Mouse (Mus musculus) heart, embryonic 11.5 days (tissue): ENCODE results near the gene Erh. TPM values are rescaled to one million over a fixed set of nuclear protein-coding genes. Genes with fewer than 3 reads are reported as not detected.

ENCODE experiments used
- ATAC-seq: fragments of 200-750 bp; cut with Nextera tagmentation; replicated peaks from 2 replicates; pipeline ENCODE4 v1.8.0; 2017; ENCODE audit warnings: moderate library complexity; ENCODE audit not compliant: insufficient number of reproducible peaks, low FRiP score, low TSS enrichment
- H3K27ac ChIP-seq: fragments of 300-500 bp; sonication (generic); 2 replicates; pipeline ENCODE4 v1.5.1; 2014; ENCODE audit warnings: mild to moderate bottlenecking, low read depth, low read length
- H3K27me3 ChIP-seq: fragments of 300-500 bp; sonication (generic); 2 replicates; pipeline ENCODE4 v1.6.1; 2014; ENCODE audit warnings: mild to moderate bottlenecking, low read length, mixed read lengths; ENCODE audit not compliant: control insufficient read depth, insufficient read depth
- H3K36me3 ChIP-seq: fragments of 300-500 bp; sonication (generic); 2 replicates; pipeline ENCODE4 v1.6.1; 2014; ENCODE audit warnings: mild to moderate bottlenecking, low read length, moderate library complexity, mixed read lengths; ENCODE audit not compliant: control insufficient read depth, insufficient read depth
- H3K4me1 ChIP-seq: fragments of 300-500 bp; sonication (generic); 2 replicates; pipeline ENCODE4 v1.6.1; 2014; ENCODE audit warnings: low read length; ENCODE audit not compliant: control insufficient read depth, insufficient read depth
- H3K4me2 ChIP-seq: fragments of 300-500 bp; sonication (generic); 2 replicates; pipeline ENCODE4 v1.6.1; 2014; ENCODE audit warnings: mild to moderate bottlenecking, moderate library complexity
- H3K4me3 ChIP-seq: fragments of 300-500 bp; sonication (generic); 2 replicates; pipeline ENCODE4 v1.5.1; 2014; ENCODE audit warnings: low read depth, low read length
- H3K9ac ChIP-seq: fragments of 300-500 bp; sonication (generic); 2 replicates; pipeline ENCODE4 v1.6.1; 2014; ENCODE audit warnings: mild to moderate bottlenecking, low read depth, low read length, moderate library complexity
- H3K9me3 ChIP-seq: fragments of 300-500 bp; sonication (generic); replicated peaks from 2 replicates; pipeline ENCODE4 v1.6.1; 2016; ENCODE audit warnings: low read length; ENCODE audit not compliant: control insufficient read depth
- WGBS: fragments of 180-500 bp; shearing (Covaris S2); extraction: QIAGEN DNeasy Blood & Tissue Kit; methylation state at CpG from one replicate; pipeline ENCODE4 v1.1.7; 2014; ENCODE audit not compliant: insufficient replicate concordance; 5-methylcytosine and 5-hydroxymethylcytosine counted together
- polyA plus RNA-seq: library from polyadenylated mRNA; unstranded; fragments of >200 nt; fragmentation: Nextera tagmentation; extraction: Ambion mirVana; gene quantifications from 2 replicates; pipeline ENCODE4 v1.2.1, GENCODE M21; 2014

Erh gene
- polyA plus RNA-seq, 1 experiment from 2014 or later = 169 TPM

DNA sequence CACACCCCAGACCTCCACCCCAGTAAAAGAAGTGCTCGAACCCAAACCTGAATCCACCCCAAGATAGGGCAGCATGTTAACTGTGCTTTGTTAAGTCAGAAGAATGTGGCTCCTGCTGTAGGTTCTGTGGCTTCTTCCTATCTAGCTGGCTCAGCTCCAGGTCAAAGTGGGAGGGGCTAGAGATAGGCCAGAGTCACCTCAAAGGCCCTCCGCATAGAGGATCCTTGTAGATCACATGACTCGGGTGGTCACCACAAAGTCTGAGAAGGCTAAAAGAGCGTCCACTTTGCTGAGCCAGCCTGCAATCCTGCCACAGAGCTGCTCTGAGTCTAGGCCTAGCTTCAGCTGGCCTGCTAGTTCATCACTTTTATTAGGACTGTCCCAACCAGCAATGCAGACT lies 50.0 kb downstream of the Erh start:
- Histone ChIP-seq H3K9ac (no peak overlapping the region), H3K9me3 (no peaks in the 10 kb centered on the region), H3K27me3 (no peaks in the 10 kb centered on the region; the same call in 1 of the 2 replicates), H3K4me1 (peaks cover 8% of the 10 kb centered on the region), H3K4me3 (no peak overlapping the region), H3K4me2 (no peak overlapping the region), H3K27ac (no peak overlapping the region), H3K36me3 (no peaks in the 10 kb centered on the region)
- 51% methylated on average over 4 of the region's 4 CpGs for WGBS
- no peak for ATAC-seq

DNA sequence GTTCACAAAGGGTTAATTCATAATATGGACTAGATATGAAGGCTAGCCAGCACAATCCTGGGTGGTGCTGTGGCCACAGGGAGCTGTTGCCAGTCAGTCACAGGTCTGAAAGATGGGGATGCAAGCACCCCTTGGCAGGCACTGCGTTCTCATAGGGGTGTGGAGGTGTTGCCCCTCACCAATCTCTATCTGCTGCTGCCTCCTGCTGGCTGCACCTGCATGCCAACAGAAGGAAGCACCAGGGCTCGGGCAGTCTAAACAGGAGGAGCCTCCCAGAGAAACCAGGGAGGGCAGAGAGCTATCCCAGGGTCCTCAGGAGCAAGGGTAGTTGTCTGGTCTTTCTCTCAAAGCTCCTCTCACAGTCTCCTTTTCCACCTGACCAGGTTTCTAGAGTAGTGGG lies 59.2 kb downstream of the Erh start:
- H3K36me3 ChIP-seq = no peaks in the 10 kb centered on the region
- no peaks in the 10 kb centered on the region for H3K9me3 ChIP-seq
- no peaks in the 10 kb centered on the region for H3K27me3 ChIP-seq
- no peak overlapping the region for H3K27ac ChIP-seq
- H3K4me1 ChIP-seq = no peaks in the 10 kb centered on the region
- no peak overlapping the region for H3K4me3 ChIP-seq
- no peak overlapping the region for H3K9ac ChIP-seq
- ATAC-seq = no peak
- H3K4me2 ChIP-seq = no peak overlapping the region
- WGBS = 23% methylated on average over 2 of the region's 2 CpGs

Other genes starting within 250 kb of the Erh start
- gene Dcaf5, start 207.7 kb downstream of the Erh start, polyA plus RNA-seq = 8.1 and 9.0 TPM in 2 replicates
- 21.2 and 22.3 TPM in 2 replicates for gene Exd2, start 181.2 kb downstream of the Erh start, polyA plus RNA-seq
- 1.0 and 1.3 TPM in 2 replicates for gene Galnt16, start 126.1 kb downstream of the Erh start, polyA plus RNA-seq
- 17.9 and 24.4 TPM in 2 replicates for gene Slc39a9, start 458 bp downstream of the Erh start, polyA plus RNA-seq
- gene Plekhd1, start 48.2 kb upstream of the Erh start, polyA plus RNA-seq = 0.20 and 0.67 TPM in 2 replicates
- gene Ccdc177, start 116.3 kb upstream of the Erh start, polyA plus RNA-seq = 0.04 TPM in 1 of 2 replicates, not detected in the other
- 17.7 and 20.4 TPM in 2 replicates for gene Susd6, start 146.2 kb upstream of the Erh start, polyA plus RNA-seq